12 mouse cellular contexts compared by ENCODE assay signal in the genomic region with DNA sequence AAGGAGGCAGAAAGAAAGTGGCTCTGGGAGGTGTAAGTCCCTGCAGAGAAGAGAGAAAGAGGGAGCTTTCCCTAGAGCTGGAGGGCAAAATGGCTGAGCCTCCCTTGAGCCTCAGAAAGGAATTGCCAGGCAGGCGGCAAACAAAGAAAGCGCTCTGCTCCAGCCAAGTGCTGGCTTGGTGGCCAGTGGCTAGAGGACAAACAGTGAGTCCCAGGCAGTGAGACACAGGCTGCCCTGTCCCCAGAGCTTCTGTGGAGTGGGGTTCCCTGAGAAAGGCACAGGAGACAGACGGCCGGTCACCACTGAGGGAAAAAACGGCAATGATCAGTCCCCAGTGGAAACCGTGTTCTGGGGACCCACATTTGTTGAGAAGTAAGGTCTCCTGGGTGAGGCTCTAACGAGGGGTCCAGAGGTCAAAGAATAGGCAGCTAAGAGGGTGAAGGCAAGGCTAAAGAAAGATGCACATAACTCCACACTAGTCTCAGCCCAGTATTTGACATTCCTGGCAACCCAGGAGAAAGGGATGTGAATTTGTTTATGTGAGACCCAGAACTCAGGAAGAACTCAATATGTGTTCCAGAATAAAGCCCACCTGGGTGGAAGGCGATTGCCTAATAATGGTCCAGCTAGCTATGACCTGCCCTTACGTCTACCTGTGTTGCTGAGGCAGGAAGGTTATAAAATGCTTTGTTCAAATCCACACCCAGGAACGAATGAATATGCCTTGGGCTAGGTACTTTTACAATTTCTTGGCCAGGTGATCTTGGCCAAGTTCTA. TPM values are rescaled to one million over a fixed set of nuclear protein-coding genes. Genes with fewer than 3 reads are reported as not detected.
DNase-seq lines count a peak whose midpoint lies in the region; ATAC-seq lines count a peak whose summit lies in the region.
"Had no signal": no experiment of that assay in that cellular context is flagged by ENCODE, and none has a peak within 500 bp of the region (broad histone marks: within the 10 kb centered on the region; RNA-seq: fewer than 3 reads in every experiment).

No protein-coding gene starts in this region.

- WGBS in embryonic facial prominence, embryonic 10.5 days, result 42% methylated on average over 10 of the region's 10 CpGs
- whole genome bisulfite sequencing in midbrain, embryonic 16.5 days, result 35% methylated on average over 10 of the region's 10 CpGs

- peak overlapping the region; percentile 31; the same call in 1 of the 2 replicates for H3K27ac ChIP-seq in embryonic facial prominence, embryonic 10.5 days (replicated peaks)
- peak overlapping the region; percentile 87 for H3K27ac ChIP-seq in midbrain, embryonic 16.5 days (ENCODE audit: low read length)
- H3K27ac ChIP-seq: liver, embryonic 15.5 days had no signal

- peak overlapping the region; percentile 98 for H3K9ac ChIP-seq in midbrain, embryonic 16.5 days (ENCODE audit: low read depth, low read length)
- H3K9ac ChIP-seq: liver, embryonic 15.5 days had no signal

- peaks cover 21% of the 10 kb centered on the region for H3K4me1 ChIP-seq in embryonic facial prominence, embryonic 10.5 days
- H3K4me1 ChIP-seq in midbrain, embryonic 16.5 days (ENCODE audit: control insufficient read depth, insufficient read depth, low read length), result peaks cover 51% of the 10 kb centered on the region
- H3K4me1 ChIP-seq: liver, embryonic 15.5 days had no signal

- H3K9me3 ChIP-seq in embryonic facial prominence, embryonic 10.5 days, result no peaks in the 10 kb centered on the region
- no peaks in the 10 kb centered on the region for H3K9me3 ChIP-seq in midbrain, embryonic 16.5 days (replicated peaks; ENCODE audit: control insufficient read depth, low read length, poor library complexity, severe bottlenecking)
- H3K9me3 ChIP-seq: liver, embryonic 15.5 days had no signal

- peak overlapping the region; percentile 52; the same call in 1 of the 2 replicates for H3K4me3 ChIP-seq in embryonic facial prominence, embryonic 10.5 days
- H3K4me3 ChIP-seq in midbrain, embryonic 16.5 days (ENCODE audit: low read depth, low read length), result peak overlapping the region; percentile 85
- H3K4me3 ChIP-seq: liver, embryonic 15.5 days; myocyte had no signal

- H3K27me3 ChIP-seq in embryonic facial prominence, embryonic 10.5 days (replicated peaks; ENCODE audit: low read depth, poor library complexity, severe bottlenecking), result peaks cover 91% of the 10 kb centered on the region
- no peaks in the 10 kb centered on the region for H3K27me3 ChIP-seq in midbrain, embryonic 16.5 days (ENCODE audit: control insufficient read depth, insufficient read depth, low read depth, low read length)

- H3K36me3 ChIP-seq in embryonic facial prominence, embryonic 10.5 days (replicated peaks), result no peaks in the 10 kb centered on the region
- H3K36me3 ChIP-seq in midbrain, embryonic 16.5 days (ENCODE audit: control insufficient read depth, insufficient read depth, low read length), result no peaks in the 10 kb centered on the region
- H3K36me3 ChIP-seq: liver, embryonic 15.5 days had no signal

- peak overlapping the region; percentile 78 for H3K4me2 ChIP-seq in midbrain, embryonic 16.5 days (ENCODE audit: low read length)
- H3K4me2 ChIP-seq: liver, embryonic 15.5 days had no signal

- no peak for ATAC-seq in midbrain, embryonic 16.5 days

- DNase-seq in brain, adult 2 months (ENCODE audit: low read depth, low spot score), result peak; percentile 80
- DNase-seq in embryonic facial prominence, embryonic 10.5 days (ENCODE audit: low spot score), result no peak
- DNase-seq in layer of hippocampus, adult 8-10 months (ENCODE audit: low spot score in 2 of 2), result peak; percentile 67 to 68
- no peak for DNase-seq in urinary bladder, postnatal 10 days (ENCODE audit: low spot score)
- DNase-seq in adrenal gland, postnatal 36 days, result no peak
- DNase-seq in spleen, adult 12 weeks (ENCODE audit: low spot score), result no peak
- DNase-seq: cerebellum, postnatal 14 days; gastrocnemius, postnatal 14 days; kidney, adult 18-20 months had no signal

RNA-seq across cellular contexts. Expression of gene Slc6a1, which starts 1.7 kb away (rescaled TPM):
- 1.4 and 2.4 TPM in 2 replicates for polyA plus RNA-seq in embryonic facial prominence, embryonic 10.5 days (2016; fragmentation: Nextera tagmentation; extraction: Ambion mirVana)
- total RNA-seq in layer of hippocampus, adult 8-10 months (2022), result 100 to 1,000 TPM; 261 to 298 (median 279) TPM
- 147 and 182 TPM in 2 replicates for polyA plus RNA-seq in midbrain, embryonic 16.5 days (2015; fragmentation: Nextera tagmentation; extraction: Ambion mirVana)
- not detected for total RNA-seq in adrenal gland, postnatal 36 days (2021)
- polyA plus RNA-seq: myocyte had no signal

Comparison
In these comparisons a context has a peak if more than half of its experiments do, and no peak if none do; other contexts are left out.
1. DNase-seq: peak in brain, adult 2 months (single experiment) and layer of hippocampus, adult 8-10 months (2 of 2); none in embryonic facial prominence, embryonic 10.5 days (single experiment), urinary bladder, postnatal 10 days (single experiment), adrenal gland, postnatal 36 days (0 of 2) and spleen, adult 12 weeks (single experiment).
2. RNA of gene Slc6a1, which starts 1.7 kb away (total RNA-seq): 261 to 298 TPM in layer of hippocampus, adult 8-10 months; not detected in adrenal gland, postnatal 36 days; every median in the first group is over 100 times any median in the second.